Mouse (Mus musculus) olfactory bulb, adult 2 months (tissue): Measurements from ENCODE around the gene Capn13.

Experiments used
- CTCF ChIP-seq: fragments of 200-500 bp; IDR thresholded peaks from 2 replicates; pipeline ENCODE4 v1.5.1; 2012; ENCODE audit warnings: low read depth, mild to moderate bottlenecking, low read length, moderate library complexity; ENCODE audit not compliant: insufficient read depth
- POLR2A ChIP-seq: fragments of 200-500 bp; IDR thresholded peaks from 2 replicates; pipeline ENCODE4 v1.6.1; 2012; ENCODE audit warnings: mild to moderate bottlenecking, low read depth, low read length, moderate library complexity; ENCODE audit not compliant: insufficient read depth

DNA sequence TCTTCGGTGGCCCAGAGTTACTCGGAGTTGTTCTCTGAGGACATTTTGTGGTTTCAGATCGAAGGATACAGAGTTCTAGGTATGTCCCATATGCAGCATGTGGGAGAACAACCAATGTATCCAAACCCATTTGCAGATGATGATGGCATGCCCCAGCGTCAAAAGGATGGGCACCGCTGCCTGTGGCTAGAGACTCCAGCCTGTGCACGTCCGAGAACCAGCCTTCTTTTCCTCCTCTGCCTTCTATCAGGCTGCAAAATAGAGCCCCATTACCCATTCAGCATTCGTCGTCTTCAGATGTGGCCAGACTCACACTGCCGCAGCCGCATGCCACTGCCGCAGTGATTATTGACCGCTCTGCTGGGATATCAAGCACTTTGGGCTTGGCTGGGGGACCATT lies 97.0 kb downstream of the Capn13 start:
- no peak for TF ChIP-seq CTCF
- TF ChIP-seq POLR2A = no peak
